Mouse (Mus musculus): ENCODE measurements around the gene Stum. TPM values are rescaled to one million over a fixed set of nuclear protein-coding genes. Genes with fewer than 3 reads are reported as not detected.
A peak's percentile ranks its signal among the peaks of the same experiment; 100 is the strongest.

Gene Stum
- total and polyA plus RNA-seq, 3 experiments: 0.42 to 0.61 (median 0.51) TPM

DNA sequence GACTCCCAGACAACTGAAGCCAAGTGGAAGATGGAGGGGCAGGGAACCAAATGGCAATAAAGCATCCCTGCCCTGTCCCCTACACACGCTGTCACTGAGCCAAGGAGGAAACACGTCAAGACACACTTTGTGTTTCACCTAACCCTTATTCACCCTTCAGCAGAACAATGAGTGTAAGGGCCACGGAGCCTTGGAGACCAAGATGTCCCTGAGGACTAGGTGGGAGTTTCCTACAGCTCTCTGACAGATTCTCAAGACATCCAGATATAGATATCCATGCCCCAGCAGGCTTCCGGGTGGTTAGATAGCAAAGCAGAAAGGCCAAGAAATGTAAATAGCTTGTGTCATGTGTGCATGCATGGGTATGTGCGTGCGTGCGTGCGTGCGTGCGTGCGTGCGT, 89.4 kb downstream of the Stum start:
- in situ Hi-C loops (cut with MboI; ENCODE audit: low pct_ligation_motif_present, low pct_unique_long_range_greater_than_20kb, low sequenced_read_pairs): no loop called here

GRCm38 (mm10) chr1:180393017-180393797, 90.1 kb downstream of the Stum start:
- H3K9ac ChIP-seq (ENCODE audit: insufficient read depth, low read depth): peak overlapping the region; percentile 21; the same call in 1 of the 2 replicates
- H3K36me3 ChIP-seq (replicated peaks in 1 of 2; ENCODE audit: control insufficient read depth in 1 of 2, insufficient read depth in 1 of 2, low read length in 1 of 2): peaks cover 3 to 18% of the 10 kb centered on the region in 2 experiments
- H3K4me2 ChIP-seq (ENCODE audit: insufficient read depth, low read depth, poor library complexity, severe bottlenecking): peak overlapping the region; percentile 8; the same call in 1 of the 2 replicates
- 0 out of 2 replicates have a peak, but pooled peaks cover 4% of the 10 kb centered on the region for H3K79me2 ChIP-seq (replicated peaks; ENCODE audit: control insufficient read depth, extremely low read depth, insufficient read depth, poor library complexity, severe bottlenecking)
- peaks cover 38 to 99% of the 10 kb centered on the region in 2 experiments for H3K4me1 ChIP-seq (ENCODE audit: control insufficient read depth in 1 of 2, insufficient read depth in 2 of 2)
- dilution Hi-C loops (cut with MboI; ENCODE audit: extremely low pct_ligation_motif_present, extremely low pct_unique_long_range_greater_than_20kb, low sequenced_read_pairs) (no loop called here), in situ Hi-C loops (cut with MboI; ENCODE audit: low pct_ligation_motif_present, low pct_unique_long_range_greater_than_20kb, low sequenced_read_pairs) (no loop called here)
- H3K4me3 ChIP-seq (replicated peaks in 1 of 3; ENCODE audit: low read depth in 2 of 3, low read length in 2 of 3, poor library complexity in 1 of 3): no peak overlapping the region
- no peaks in the 10 kb centered on the region for H3K27me3 ChIP-seq (replicated peaks)
- no peaks in the 10 kb centered on the region for H3K9me3 ChIP-seq (replicated peaks; ENCODE audit: low read length)
- DNase-seq (ENCODE audit: extremely low read depth): peak; percentile 76
- peak overlapping the region; percentile 87 for H3K27ac ChIP-seq (ENCODE audit: insufficient read depth, low read depth)
- TF ChIP-seq ZC3H11A (IDR thresholded peaks at IDR 0.05; ENCODE audit: low read depth, low read length) (no peak), NRF1 (IDR thresholded peaks at IDR 0.05; ENCODE audit: low read depth, low read length) (no peak), MEF2A (IDR thresholded peaks at IDR 0.05; ENCODE audit: borderline replicate concordance, low read depth, low read length) (peak; percentile 49), CTCF (conservative IDR thresholded peaks at IDR 0.05 in 1 of 2, IDR thresholded peaks at IDR 0.05 in 1 of 2; ENCODE audit: low read depth in 2 of 2, low read length in 2 of 2) (no peak), E2F4 (IDR thresholded peaks at IDR 0.05; ENCODE audit: insufficient replicate concordance, low read depth, low read length) (no peak), IRF4 (IDR thresholded peaks at IDR 0.05; ENCODE audit: low read depth, low read length) (peak; percentile 55), TBP (conservative IDR thresholded peaks at IDR 0.05; ENCODE audit: low read depth, low read length) (no peak), MYC (IDR thresholded peaks at IDR 0.05; ENCODE audit: low read depth, low read length) (peak; percentile 35; the same call in 1 of the 2 replicates), POLR2AphosphoS2 (IDR thresholded peaks at IDR 0.05; ENCODE audit: low read depth, low read length) (no peak), MAX (IDR thresholded peaks at IDR 0.05; ENCODE audit: low read length) (0 out of 2 replicates have a peak, but pooled peaks have one; percentile 17), USF2 (conservative IDR thresholded peaks at IDR 0.05; ENCODE audit: low read depth, low read length) (no peak), KAT2A (IDR thresholded peaks at IDR 0.05; ENCODE audit: insufficient replicate concordance, low read length) (0 out of 2 replicates have a peak, but pooled peaks have one; percentile 7), JUND (conservative IDR thresholded peaks at IDR 0.05; ENCODE audit: low read depth, low read length) (no peak), ELF1 (IDR thresholded peaks at IDR 0.05; ENCODE audit: low read depth, low read length) (no peak), ZKSCAN1 (IDR thresholded peaks at IDR 0.05; ENCODE audit: borderline replicate concordance, low read depth, low read length) (no peak), SMC3 (IDR thresholded peaks at IDR 0.05; ENCODE audit: low read depth, low read length) (no peak), SIN3A (IDR thresholded peaks at IDR 0.05; ENCODE audit: low read length) (peak; percentile 74), TCF12 (IDR thresholded peaks at IDR 0.05; ENCODE audit: low read depth, low read length) (peak; percentile 71; the same call in 1 of the 2 replicates), ETS1 (conservative IDR thresholded peaks at IDR 0.05; ENCODE audit: low read depth, low read length) (peak; percentile 86), MAZ (IDR thresholded peaks at IDR 0.05; ENCODE audit: low read depth, low read length) (no peak), CHD2 (IDR thresholded peaks at IDR 0.05; ENCODE audit: low read length) (peak; percentile 54; the same call in 1 of the 2 replicates), NELFE (IDR thresholded peaks at IDR 0.05; ENCODE audit: low read depth, low read length) (no peak), BHLHE40 (IDR thresholded peaks at IDR 0.05; ENCODE audit: low read depth, low read length) (peak; percentile 29), HCFC1 (IDR thresholded peaks at IDR 0.05; ENCODE audit: low read depth, low read length) (no peak), UBTF (IDR thresholded peaks at IDR 0.05; ENCODE audit: low read depth, low read length) (no peak), POLR2A (IDR thresholded peaks at IDR 0.05; ENCODE audit: low read depth, low read length) (no peak), ZNF384 (IDR thresholded peaks at IDR 0.05; ENCODE audit: low read depth, low read length) (peak; percentile 98), PAX5 (IDR thresholded peaks at IDR 0.05; ENCODE audit: low read length) (no peak)

More for the DNA sequence above, 89.4 kb downstream of the Stum start:
- Histone ChIP-seq H3K27ac (ENCODE audit: insufficient read depth, low read depth) (peak overlapping the region; percentile 87), H3K36me3 (replicated peaks in 1 of 2; ENCODE audit: control insufficient read depth in 1 of 2, insufficient read depth in 1 of 2, low read length in 1 of 2) (peaks cover 3 to 18% of the 10 kb centered on the region in 2 experiments), H3K4me2 (ENCODE audit: insufficient read depth, low read depth, poor library complexity, severe bottlenecking) (peak overlapping the region; percentile 2; the same call in 1 of the 2 replicates), H3K9ac (ENCODE audit: insufficient read depth, low read depth) (peak overlapping the region; percentile 21; the same call in 1 of the 2 replicates), H3K4me3 (replicated peaks in 1 of 3; ENCODE audit: low read depth in 2 of 3, low read length in 2 of 3, poor library complexity in 1 of 3) (no peak overlapping the region), H3K4me1 (ENCODE audit: control insufficient read depth in 1 of 2, insufficient read depth in 2 of 2) (peaks cover 31 to 99% of the 10 kb centered on the region in 2 experiments), H3K79me2 (replicated peaks; ENCODE audit: control insufficient read depth, extremely low read depth, insufficient read depth, poor library complexity, severe bottlenecking) (0 out of 2 replicates have a peak, but pooled peaks cover 3% of the 10 kb centered on the region), H3K27me3 (replicated peaks) (no peaks in the 10 kb centered on the region), H3K9me3 (replicated peaks; ENCODE audit: low read length) (no peaks in the 10 kb centered on the region)
- peak; percentile 86 for DNase-seq (ENCODE audit: extremely low read depth)
- TF ChIP-seq TCF12 (IDR thresholded peaks at IDR 0.05; ENCODE audit: low read depth, low read length) (0 out of 2 replicates have a peak, but pooled peaks have one; percentile 29), ELF1 (IDR thresholded peaks at IDR 0.05; ENCODE audit: low read depth, low read length) (peak; percentile 59), CTCF (conservative IDR thresholded peaks at IDR 0.05 in 1 of 2, IDR thresholded peaks at IDR 0.05 in 1 of 2; ENCODE audit: low read depth in 2 of 2, low read length in 2 of 2) (no peak), MEF2A (IDR thresholded peaks at IDR 0.05; ENCODE audit: borderline replicate concordance, low read depth, low read length) (peak; percentile 91), ETS1 (conservative IDR thresholded peaks at IDR 0.05; ENCODE audit: low read depth, low read length) (peak; percentile 90), EP300 (IDR thresholded peaks at IDR 0.05; ENCODE audit: low read length) (peak; percentile 53; the same call in 1 of the 2 replicates), BHLHE40 (IDR thresholded peaks at IDR 0.05; ENCODE audit: low read depth, low read length) (peak; percentile 86), MAX (IDR thresholded peaks at IDR 0.05; ENCODE audit: low read length) (no peak), MYC (IDR thresholded peaks at IDR 0.05; ENCODE audit: low read depth, low read length) (no peak)
- dilution Hi-C loops (cut with MboI; ENCODE audit: extremely low pct_ligation_motif_present, extremely low pct_unique_long_range_greater_than_20kb, low sequenced_read_pairs): no loop called here

All from CH12.LX (cell line).